Mouse (Mus musculus): Measurements from ENCODE around the gene Olfr868.

The Olfr868 gene

GRCm38 (mm10) chr9:20098326-20098725 is at the start of gene Olfr868:
Gene Olfr868, plus strand, starts transcription at chr9:20098626.
- no peak for DNase-seq (ENCODE audit: low read depth, low spot score)

GRCm38 (mm10) chr9:20057462-20057861 is 41.0 kb upstream of the Olfr868 start, which contains the start of gene Olfr867:
Gene Olfr867, minus strand, starts transcription at chr9:20057562.
- no peak for DNase-seq (ENCODE audit: low read depth, low spot score)

DNA sequence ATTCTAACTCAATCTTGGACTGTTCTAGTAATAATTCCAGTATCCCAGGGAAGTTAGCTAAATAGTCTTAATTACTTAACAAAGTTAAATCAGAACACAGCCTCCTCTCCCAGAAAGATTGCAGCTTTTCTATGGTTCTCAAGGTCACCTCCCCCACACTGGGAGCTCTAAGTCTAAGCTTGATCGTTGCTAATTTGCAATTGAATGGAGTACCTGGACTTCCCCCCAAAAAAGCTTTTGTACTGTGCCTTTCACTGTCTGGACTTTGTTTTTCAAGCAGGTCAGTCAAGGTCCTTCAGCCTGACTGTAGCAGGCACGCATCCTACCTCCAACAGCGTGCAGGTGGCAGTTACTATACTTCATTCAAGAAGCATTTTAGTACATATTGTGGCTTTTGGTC is 28.2 kb upstream of the Olfr868 start:
- DNase-seq (ENCODE audit: low read depth, low spot score) = no peak

GRCm38 (mm10) chr9:20071291-20071690 is 27.1 kb upstream of the Olfr868 start:
- DNase-seq (ENCODE audit: low read depth, low spot score) = no peak

DNA sequence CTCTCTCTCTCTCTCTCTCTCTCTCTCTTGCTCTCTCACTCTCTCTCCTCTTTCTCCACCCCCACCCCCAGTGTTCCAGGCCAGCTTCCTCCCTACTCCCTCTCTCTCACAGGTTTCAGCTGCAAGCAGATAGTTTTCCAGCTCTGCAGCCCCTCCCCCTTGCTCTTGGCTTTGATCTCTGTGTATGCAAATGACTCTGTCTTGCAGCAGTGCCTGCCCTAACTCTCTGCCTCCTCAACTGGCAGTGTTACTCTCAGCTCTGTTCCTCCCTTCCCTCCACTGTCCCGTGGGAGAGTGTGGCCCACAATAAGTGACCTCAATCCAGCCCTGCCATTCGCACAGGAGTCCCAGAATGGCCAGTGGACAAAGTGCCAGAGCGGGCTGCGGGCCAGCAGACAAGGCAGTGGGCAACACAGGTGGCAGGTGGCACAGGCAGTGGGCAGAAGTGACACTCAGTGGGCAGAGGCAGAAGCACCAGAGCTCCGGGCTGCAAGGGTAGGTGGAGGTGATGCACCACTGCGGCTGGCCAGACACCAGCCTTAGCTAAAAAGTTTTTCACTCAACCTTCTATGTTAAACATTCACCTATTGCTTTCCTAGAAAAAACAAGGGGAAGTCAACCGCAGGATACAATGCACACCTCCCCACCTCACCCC is 24.8 kb upstream of the Olfr868 start:
- DNase-seq (ENCODE audit: low read depth, low spot score) = no peak

DNA sequence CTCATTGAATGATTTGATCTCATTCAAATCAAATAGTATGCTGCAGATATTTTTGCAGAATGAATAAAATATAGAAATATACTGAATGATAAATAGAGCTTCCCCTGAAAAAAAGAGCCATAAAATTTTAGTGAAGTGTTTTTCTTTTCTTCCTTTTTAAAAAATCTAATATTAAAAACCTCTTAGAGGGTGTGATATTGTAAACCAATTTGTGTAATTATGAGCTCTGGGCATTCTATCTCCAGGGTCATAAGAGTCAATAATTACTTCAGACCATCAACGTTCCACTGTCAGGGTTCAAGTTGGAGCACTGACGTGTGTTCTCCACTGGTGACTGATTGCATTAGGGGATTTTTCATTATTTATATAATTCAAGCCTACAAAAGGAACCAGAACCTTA is 30.3 kb downstream of the Olfr868 start, which contains the start of gene Olfr869:
TSS of gene Olfr869 (plus strand) at position 301 of the 400 bp plus-strand sequence.
- DNase-seq (ENCODE audit: low read depth, low spot score) = no peak

DNA sequence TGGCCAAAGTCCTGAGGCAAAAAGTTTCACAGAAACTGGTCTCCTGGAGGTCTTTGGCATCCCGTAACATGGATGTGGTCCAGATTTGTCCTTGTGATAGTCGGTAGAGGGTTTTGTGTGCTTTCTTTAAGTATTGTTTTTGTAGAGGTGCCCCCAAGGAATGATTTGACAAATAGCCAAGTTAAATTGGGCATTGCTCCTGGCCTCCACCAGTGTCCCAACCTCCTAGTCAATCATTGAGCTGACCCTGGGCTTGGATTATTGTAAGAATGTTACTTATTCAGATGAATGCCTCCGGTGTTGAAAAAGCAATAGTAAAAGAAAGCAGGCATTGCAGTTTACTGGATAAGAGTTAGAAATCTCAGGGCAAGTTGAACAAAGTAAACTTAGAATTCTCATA is 51.3 kb downstream of the Olfr868 start:
- no peak for DNase-seq (ENCODE audit: low read depth, low spot score)
